Comparison of ENCODE assay signal across 13 mouse cellular contexts in the genomic region with DNA sequence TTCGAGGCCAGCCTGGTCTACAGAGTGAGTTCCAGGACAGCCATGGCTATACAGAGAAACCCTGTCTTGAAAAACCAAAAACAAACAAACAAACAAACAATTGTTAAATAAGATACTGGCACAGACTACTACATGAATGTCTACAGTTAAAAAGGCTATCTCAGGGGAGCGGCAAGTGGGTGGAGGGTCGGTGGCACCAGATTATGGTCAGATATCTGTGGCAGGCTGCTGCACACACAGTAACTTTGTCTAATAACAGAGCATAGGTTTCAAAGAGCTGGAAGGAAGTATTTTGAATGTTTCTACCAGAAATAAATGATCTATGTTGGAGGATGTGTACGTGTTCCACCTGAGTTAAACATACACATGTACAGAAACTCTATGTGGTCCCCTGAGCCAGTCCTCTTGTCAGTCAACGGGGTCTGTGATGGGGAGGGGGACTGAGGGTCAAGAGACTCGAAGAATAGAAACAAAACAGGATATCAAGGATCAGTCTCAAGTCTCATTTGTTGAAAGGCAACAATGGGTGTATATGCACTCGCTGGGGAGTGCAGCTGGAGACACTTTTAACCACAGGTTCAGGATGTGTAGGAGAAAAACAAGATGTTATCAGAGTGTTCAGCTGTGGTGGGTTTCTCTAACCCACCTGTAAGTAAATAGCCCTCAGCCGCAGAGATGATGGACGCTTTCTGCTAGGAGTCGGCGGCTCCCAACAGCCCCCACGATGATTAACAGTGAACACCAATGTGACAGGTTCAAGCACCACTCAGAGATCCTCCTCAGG. TPM values are rescaled to one million over a fixed set of nuclear protein-coding genes. Genes with fewer than 3 reads are reported as not detected.
DNase-seq lines count a peak whose midpoint lies in the region; ATAC-seq and TF ChIP-seq lines count a peak whose summit lies in the region.
"Had no signal": no experiment of that assay in that cellular context is flagged by ENCODE, and none has a peak within 500 bp of the region (broad histone marks: within the 10 kb centered on the region; RNA-seq: fewer than 3 reads in every experiment).

No protein-coding gene starts in this region.

- peak overlapping the region; percentile 83 for H3K27ac ChIP-seq in spleen, adult 2 months (ENCODE audit: insufficient read depth, low read length)
- H3K27ac ChIP-seq: intestine, embryonic 15.5 days; neural tube, embryonic 15.5 days had no signal

- TF ChIP-seq POLR2A in spleen, adult 2 months (IDR thresholded peaks at IDR 0.05; ENCODE audit: low read depth, low read length), result no peak

- H3K36me3 ChIP-seq in spleen, adult 2 months (ENCODE audit: control insufficient read depth, insufficient read depth, low read length), result no peaks in the 10 kb centered on the region
- peaks cover 75% of the 10 kb centered on the region for H3K36me3 ChIP-seq in erythroblast, embryonic 14.5 days (ENCODE audit: control insufficient read depth)
- H3K36me3 ChIP-seq: intestine, embryonic 15.5 days; neural tube, embryonic 15.5 days had no signal

- DNase-seq in spleen, adult 2 months (ENCODE audit: low read depth in 1 of 2, low spot score in 2 of 2), result no peak
- no peak for DNase-seq in spleen, postnatal 14 days (ENCODE audit: low spot score in 2 of 2)
- DNase-seq in thymus, postnatal 4 days, result peak; percentile 77
- no peak for DNase-seq in cerebellum, postnatal 4 days (ENCODE audit: low spot score in 2 of 2)
- no peak for DNase-seq in left cerebral cortex, adult 11 months (ENCODE audit: low spot score)
- DNase-seq: adrenal gland, postnatal 25 days; kidney, postnatal 10 days; lung, postnatal 14 days had no signal

- H3K4me3 ChIP-seq in spleen, adult 2 months (ENCODE audit: extremely low read depth, insufficient read depth, insufficient read length), result no peak overlapping the region
- H3K4me3 ChIP-seq in erythroblast, embryonic 14.5 days (replicated peaks), result peak overlapping the region; percentile 29
- H3K4me3 ChIP-seq: intestine, embryonic 15.5 days; neural tube, embryonic 15.5 days had no signal

- H3K27me3 ChIP-seq in spleen, adult 2 months (ENCODE audit: control insufficient read depth, insufficient read depth, low read length), result no peaks in the 10 kb centered on the region
- H3K27me3 ChIP-seq in erythroblast, embryonic 14.5 days (ENCODE audit: control insufficient read depth), result no peaks in the 10 kb centered on the region
- H3K27me3 ChIP-seq: intestine, embryonic 15.5 days; neural tube, embryonic 15.5 days had no signal

- H3K9me3 ChIP-seq in erythroblast, embryonic 14.5 days (ENCODE audit: control insufficient read depth, low read length), result no peaks in the 10 kb centered on the region
- H3K9me3 ChIP-seq: intestine, embryonic 15.5 days; neural tube, embryonic 15.5 days had no signal

- 19% methylated on average over 12 of the region's 12 CpGs for WGBS in spleen, adult 2 months

- H3K4me1 ChIP-seq in spleen, adult 2 months (ENCODE audit: control insufficient read depth, insufficient read depth, insufficient read length), result peaks cover 45% of the 10 kb centered on the region; the same call in 1 of the 2 replicates
- H3K4me1 ChIP-seq in erythroblast, embryonic 14.5 days (ENCODE audit: control insufficient read depth), result peaks cover 97% of the 10 kb centered on the region
- H3K4me1 ChIP-seq: intestine, embryonic 15.5 days had no signal

- ATAC-seq in megakaryocyte progenitor cell, adult 5-6 weeks (replicated peaks; ENCODE audit: poor library complexity), result peak; percentile 68
- ATAC-seq: intestine, embryonic 15.5 days; midbrain, embryonic 16.5 days had no signal

- no peak for TF ChIP-seq CTCF in spleen, adult 2 months (IDR thresholded peaks at IDR 0.05; ENCODE audit: extremely low read depth, insufficient read depth, insufficient read length, insufficient replicate concordance)

RNA-seq across cellular contexts. Expression of a gene that starts 22.7 kb away (rescaled TPM):
- polyA plus RNA-seq in spleen, adult 2 months (2012; rRNA removed), result 33.1 and 48.3 TPM in 2 replicates
- polyA plus RNA-seq in erythroblast, embryonic 14.5 days (2012), result 9.8 and 12.5 TPM in 2 replicates
- total RNA-seq in megakaryocyte progenitor cell, adult 5-6 weeks (2015), result 8.9 and 11.9 TPM in 2 replicates
- total RNA-seq in megakaryocyte progenitor cell, adult 5-6 weeks (2017), result 7.5 and 10.8 TPM in 2 replicates

RNA-seq across cellular contexts. Expression of a gene that starts 33.4 kb away (rescaled TPM):
- 2.6 and 4.6 TPM in 2 replicates for polyA plus RNA-seq in spleen, adult 2 months (2012; rRNA removed)
- polyA plus RNA-seq in erythroblast, embryonic 14.5 days (2012), result 0.32 and 0.48 TPM in 2 replicates
- 1.4 TPM in 2 replicates for total RNA-seq in megakaryocyte progenitor cell, adult 5-6 weeks (2015)
- total RNA-seq in megakaryocyte progenitor cell, adult 5-6 weeks (2017), result 0.54 and 2.5 TPM in 2 replicates
